Mouse (Mus musculus) liver, embryonic 12.5 days (tissue): ENCODE results near the gene Hmgn2. TPM values are rescaled to one million over a fixed set of nuclear protein-coding genes. Genes with fewer than 3 reads are reported as not detected.

ENCODE experiments used
- ATAC-seq: fragments of 200-750 bp; cut with Nextera tagmentation; 2 replicates; pipeline ENCODE4 v1.8.0; 2017; ENCODE audit warnings: moderate number of reproducible peaks, mild to moderate bottlenecking, moderate library complexity
- H3K27ac ChIP-seq: fragments of 300-500 bp; sonication (generic); 2 replicates; pipeline ENCODE4 v1.5.1; 2016; ENCODE audit warnings: mild to moderate bottlenecking
- H3K27me3 ChIP-seq: fragments of 300-500 bp; sonication (generic); replicated peaks from 2 replicates; pipeline ENCODE4 v1.6.1; 2016; ENCODE audit warnings: mild to moderate bottlenecking, moderate library complexity
- H3K36me3 ChIP-seq: fragments of 300-500 bp; sonication (generic); 2 replicates; pipeline ENCODE4 v1.6.1; 2016; ENCODE audit warnings: mild to moderate bottlenecking, moderate library complexity
- H3K4me1 ChIP-seq: fragments of 300-500 bp; sonication (generic); 2 replicates; pipeline ENCODE4 v1.6.1; 2016
- H3K4me2 ChIP-seq: fragments of 300-500 bp; sonication (generic); 2 replicates; pipeline ENCODE4 v1.6.1; 2016; ENCODE audit warnings: mild to moderate bottlenecking, moderate library complexity
- H3K4me3 ChIP-seq: fragments of 300-500 bp; sonication (generic); 2 replicates; pipeline ENCODE4 v1.5.1; 2016; ENCODE audit warnings: mild to moderate bottlenecking, moderate library complexity
- H3K9ac ChIP-seq: fragments of 300-500 bp; sonication (generic); 2 replicates; pipeline ENCODE4 v1.6.1; 2016; ENCODE audit warnings: mild to moderate bottlenecking, moderate library complexity
- H3K9me3 ChIP-seq: fragments of 300-500 bp; sonication (generic); replicated peaks from 2 replicates; pipeline ENCODE4 v1.6.1; 2016; ENCODE audit warnings: mild to moderate bottlenecking, moderate library complexity
- WGBS: fragments of 180-500 bp; shearing (Covaris S2); methylation state at CpG from one replicate; pipeline ENCODE4 v1.1.7; 2016; ENCODE audit not compliant: insufficient replicate concordance; 5-methylcytosine and 5-hydroxymethylcytosine counted together
- polyA plus RNA-seq: library from polyadenylated mRNA; unstranded; fragments of >200 nt; fragmentation: Nextera tagmentation; extraction: Ambion mirVana; gene quantifications from 2 replicates; pipeline ENCODE4 v1.2.1, GENCODE M21; 2016

Hmgn2 gene
- 971 and 1,001 TPM in 2 replicates for polyA plus RNA-seq

GRCm38 (mm10) chr4:133968150-133968921 is at the start of gene Hmgn2:
TSS of gene Hmgn2 (minus strand) at chr4:133968650.
- Histone ChIP-seq H3K9me3 (no peaks in the 10 kb centered on the region), H3K27me3 (no peaks in the 10 kb centered on the region), H3K4me3 (peak within 1 kb of the TSS; percentile 83), H3K9ac (peak within 1 kb of the TSS; percentile 99), H3K4me1 (peaks cover 42% of the 10 kb centered on the region), H3K27ac (peak within 1 kb of the TSS; percentile 99), H3K4me2 (peak within 1 kb of the TSS; percentile 100), H3K36me3 (peaks cover 58% of the 10 kb centered on the region)
- under 1% methylated on average over 42 of the region's 42 CpGs for WGBS
- ATAC-seq = peak; percentile 67

- Histone ChIP-seq H3K9me3 (no peaks in the 10 kb centered on the region), H3K4me1 (peaks cover 20% of the 10 kb centered on the region), H3K4me2 (peak overlapping the region; percentile 53), H3K27ac (peak overlapping the region; percentile 65), H3K36me3 (no peaks in the 10 kb centered on the region), H3K9ac (no peak overlapping the region; the same call in 1 of the 2 replicates), H3K4me3 (peak overlapping the region; percentile 44), H3K27me3 (peaks cover 59% of the 10 kb centered on the region)
- peak; percentile 30; the same call in 1 of the 2 replicates for ATAC-seq
- WGBS = 7% methylated on average over 21 of the region's 21 CpGs
Observed at GRCm38 (mm10) chr4:134017201-134017865, 48.9 kb upstream of the Hmgn2 start.

GRCm38 (mm10) chr4:134016767-134017166 is 48.3 kb upstream of the Hmgn2 start:
- peaks cover 26% of the 10 kb centered on the region for H3K4me1 ChIP-seq
- WGBS = 6% methylated on average over 8 of the region's 8 CpGs
- H3K27me3 ChIP-seq = peaks cover 65% of the 10 kb centered on the region
- no peaks in the 10 kb centered on the region for H3K36me3 ChIP-seq
- H3K4me2 ChIP-seq = peak overlapping the region; percentile 53
- ATAC-seq = no peak
- peak overlapping the region; percentile 44; the same call in 1 of the 2 replicates for H3K4me3 ChIP-seq
- H3K9ac ChIP-seq = no peak overlapping the region
- H3K27ac ChIP-seq = no peak overlapping the region
- H3K9me3 ChIP-seq = no peaks in the 10 kb centered on the region

- H3K27me3 ChIP-seq = peaks cover 69% of the 10 kb centered on the region
- peak overlapping the region; percentile 53; the same call in 1 of the 2 replicates for H3K4me2 ChIP-seq
Observed at GRCm38 (mm10) chr4:134016208-134016607, 47.8 kb upstream of the Hmgn2 start.

GRCm38 (mm10) chr4:134012858-134013528 is 44.5 kb upstream of the Hmgn2 start:
- ATAC-seq = no peak
- Histone ChIP-seq H3K27me3 (peaks cover 43% of the 10 kb centered on the region), H3K27ac (no peak overlapping the region)

More at GRCm38 (mm10) chr4:134016208-134016607, 47.8 kb upstream of the Hmgn2 start:
- Histone ChIP-seq H3K4me1 (peaks cover 31% of the 10 kb centered on the region), H3K9ac (no peak overlapping the region), H3K4me3 (no peak overlapping the region), H3K27ac (no peak overlapping the region), H3K9me3 (no peaks in the 10 kb centered on the region), H3K36me3 (no peaks in the 10 kb centered on the region)
- WGBS = 19% methylated on average over 7 of the region's 7 CpGs
- no peak for ATAC-seq

GRCm38 (mm10) chr4:134011450-134012414 is 43.3 kb upstream of the Hmgn2 start:
- Histone ChIP-seq H3K9me3 (no peaks in the 10 kb centered on the region), H3K4me3 (0 out of 2 replicates have a peak overlapping the region, but pooled peaks have one; percentile 2), H3K4me1 (peaks cover 22% of the 10 kb centered on the region), H3K27me3 (peaks cover 30% of the 10 kb centered on the region), H3K36me3 (no peaks in the 10 kb centered on the region), H3K27ac (no peak overlapping the region), H3K9ac (peak overlapping the region; percentile 6; the same call in 1 of the 2 replicates), H3K4me2 (peak overlapping the region; percentile 44)
- WGBS = 10% methylated on average over 16 of the region's 16 CpGs
- no peak for ATAC-seq

More at GRCm38 (mm10) chr4:134012858-134013528, 44.5 kb upstream of the Hmgn2 start:
- H3K4me3 ChIP-seq = no peak overlapping the region
- no peaks in the 10 kb centered on the region for H3K36me3 ChIP-seq
- 51% methylated on average over 12 of the region's 12 CpGs for WGBS
- no peak overlapping the region for H3K4me2 ChIP-seq
- H3K9me3 ChIP-seq = no peaks in the 10 kb centered on the region
- H3K4me1 ChIP-seq = peaks cover 29% of the 10 kb centered on the region
- H3K9ac ChIP-seq = no peak overlapping the region

- no peak overlapping the region for H3K27ac ChIP-seq
- 54% methylated on average over 6 of the region's 6 CpGs for WGBS
Observed at GRCm38 (mm10) chr4:134009709-134010108, 41.3 kb upstream of the Hmgn2 start.

GRCm38 (mm10) chr4:134006845-134007244 is 38.4 kb upstream of the Hmgn2 start:
- peaks cover 5% of the 10 kb centered on the region for H3K27me3 ChIP-seq
- WGBS = 76% methylated on average over 3 of the region's 3 CpGs
- no peak overlapping the region for H3K4me2 ChIP-seq
- no peak overlapping the region for H3K4me3 ChIP-seq
- H3K9me3 ChIP-seq = no peaks in the 10 kb centered on the region
- peaks cover 10% of the 10 kb centered on the region for H3K4me1 ChIP-seq
- no peak overlapping the region for H3K27ac ChIP-seq
- no peak for ATAC-seq
- 0 out of 2 replicates have a peak, but pooled peaks cover 4% of the 10 kb centered on the region for H3K36me3 ChIP-seq
- no peak overlapping the region for H3K9ac ChIP-seq

More at GRCm38 (mm10) chr4:134009709-134010108, 41.3 kb upstream of the Hmgn2 start:
- 0 out of 2 replicates have a peak, but pooled peaks cover 4% of the 10 kb centered on the region for H3K36me3 ChIP-seq
- H3K27me3 ChIP-seq = peaks cover 14% of the 10 kb centered on the region
- peaks cover 18% of the 10 kb centered on the region for H3K4me1 ChIP-seq
- no peak overlapping the region for H3K4me2 ChIP-seq
- H3K9ac ChIP-seq = no peak overlapping the region
- ATAC-seq = no peak
- no peaks in the 10 kb centered on the region for H3K9me3 ChIP-seq
- H3K4me3 ChIP-seq = no peak overlapping the region

GRCm38 (mm10) chr4:134005581-134006358 is 37.3 kb upstream of the Hmgn2 start:
- Histone ChIP-seq H3K4me1 (peaks cover 8% of the 10 kb centered on the region), H3K9me3 (no peaks in the 10 kb centered on the region), H3K36me3 (0 out of 2 replicates have a peak, but pooled peaks cover 4% of the 10 kb centered on the region), H3K4me2 (no peak overlapping the region), H3K9ac (no peak overlapping the region), H3K27me3 (no peaks in the 10 kb centered on the region), H3K27ac (no peak overlapping the region), H3K4me3 (no peak overlapping the region)
- ATAC-seq = no peak
- 64% methylated on average over 12 of the region's 12 CpGs for WGBS

- no peak for ATAC-seq
- Histone ChIP-seq H3K4me2 (no peak overlapping the region), H3K4me1 (peaks cover 22% of the 10 kb centered on the region), H3K36me3 (peaks cover 12% of the 10 kb centered on the region), H3K27ac (no peak overlapping the region), H3K27me3 (no peaks in the 10 kb centered on the region), H3K4me3 (no peak overlapping the region), H3K9ac (no peak overlapping the region), H3K9me3 (no peaks in the 10 kb centered on the region)
- 69% methylated on average over 5 of the region's 5 CpGs for WGBS
Observed at GRCm38 (mm10) chr4:134002903-134003302, 34.5 kb upstream of the Hmgn2 start.
